Mouse (Mus musculus) macrophage (primary cell): ENCODE measurements around the gene Slc16a11. TPM values are rescaled to one million over a fixed set of nuclear protein-coding genes. Genes with fewer than 3 reads are reported as not detected.
"Not testable (repeated sequence)": the region's sequence is repeated elsewhere in the genome, so short reads cannot be mapped to it uniquely, and the experiment has no call there.

ENCODE experiments used
- H3K27ac ChIP-seq: fragments of 350-480 bp; formaldehyde crosslinking; 2 replicates; pipeline ENCODE4 v1.9.0; 2021
- H3K36me3 ChIP-seq: fragments of 350-480 bp; formaldehyde crosslinking; 2 replicates; pipeline ENCODE4 v1.9.0; 2021; ENCODE audit errors: inconsistent target
- H3K4me3 ChIP-seq: fragments of 350-480 bp; formaldehyde crosslinking; 2 replicates; pipeline ENCODE4 v1.9.0; 2021; ENCODE audit errors: inconsistent target
- H3K79me2 ChIP-seq: fragments of 350-480 bp; formaldehyde crosslinking; 2 replicates; pipeline ENCODE4 v1.9.0; 2021; ENCODE audit errors: inconsistent target
- WGBS: methylation state at CpG from one replicate; pipeline ENCODE4 v1.1.7; 2026; ENCODE audit warnings: inconsistent platforms; ENCODE audit not compliant: missing documents; 5-methylcytosine and 5-hydroxymethylcytosine counted together
- polyA plus RNA-seq: library from polyadenylated mRNA; stranded (reverse); fragments of 250-400 nt; gene quantifications from 3 replicates; pipeline ENCODE4 v1.2.4, GENCODE M21; 2018; ENCODE audit warnings: inconsistent platforms
- total RNA-seq, 78 experiments: library from RNA; depleted of rRNA; stranded (reverse); fragments of 250-400 nt; gene quantifications; 1 replicate in 9 of 78; 2 replicates in 24 of 78; 3 replicates in 43 of 78; 4 replicates in 2 of 78; pipeline ENCODE4 v1.2.4; 2018; ENCODE audit warnings: inconsistent platforms in 56 of 78

Gene Slc16a11
- total RNA-seq (2018; cell fraction: chromatin; rRNA removed): not detected
- under 1 TPM in 1 of 26 experiments, not detected in 25; 0.14 TPM for total RNA-seq (2018; cell fraction: cytosol; rRNA removed)
- total RNA-seq (2018; cell fraction: nucleus; rRNA removed): 1 to 10 TPM in 1 of 26 experiments, not detected in 25; 1.7 TPM
- polyA plus RNA-seq: not detected in 3 replicates

- 82% methylated on average over 6 of the region's 6 CpGs for WGBS
- H3K27ac ChIP-seq: no peak within 1 kb of the TSS
- H3K4me3 ChIP-seq: no peak within 1 kb of the TSS
- 0 out of 2 replicates have a peak, but pooled peaks cover 6% of the 10 kb centered on the region for H3K36me3 ChIP-seq
- no peaks in the 10 kb centered on the region for H3K79me2 ChIP-seq
Measured at GRCm38 (mm10) chr11:70212423-70212822, at the start of gene Slc16a11. TSS of gene Slc16a11 (plus strand) at chr11:70212752.

- peaks cover 10% of the 10 kb centered on the region; the same call in 1 of the 2 replicates for H3K36me3 ChIP-seq
- H3K4me3 ChIP-seq: peak overlapping the region; percentile 28
- WGBS: 40% methylated on average over 15 of the region's 16 CpGs
- H3K27ac ChIP-seq: peak overlapping the region; percentile 86
- H3K79me2 ChIP-seq: no peaks in the 10 kb centered on the region
Measured at GRCm38 (mm10) chr11:70165972-70166921, 46.3 kb upstream of the Slc16a11 start.

DNA sequence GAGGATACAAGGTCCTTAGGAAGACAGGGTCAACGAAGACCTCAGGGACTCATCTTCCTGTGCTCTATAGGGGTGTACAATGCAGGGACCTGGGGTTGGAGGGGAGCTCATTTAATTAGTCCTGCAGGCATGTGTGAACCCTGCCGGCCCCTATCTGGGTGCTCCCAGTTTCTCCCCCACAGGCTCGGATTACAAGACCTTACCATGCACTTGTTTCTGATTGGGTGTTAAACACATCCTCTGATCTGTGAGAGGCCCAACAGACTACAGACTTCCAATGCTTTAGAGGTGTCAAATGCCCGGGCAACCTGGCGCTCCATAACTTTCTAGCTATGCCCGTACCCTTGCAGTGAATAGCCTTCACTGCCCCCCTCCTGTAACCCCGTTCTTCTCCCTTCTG is 44.4 kb upstream of the Slc16a11 start:
- Histone ChIP-seq H3K27ac (no peak overlapping the region), H3K36me3 (peaks cover 10% of the 10 kb centered on the region; the same call in 1 of the 2 replicates), H3K4me3 (no peak overlapping the region), H3K79me2 (no peaks in the 10 kb centered on the region)
- 95% methylated on average over 7 of the region's 7 CpGs for WGBS

GRCm38 (mm10) chr11:70169471-70169870 is 43.1 kb upstream of the Slc16a11 start:
- H3K27ac ChIP-seq, H3K4me3 ChIP-seq, H3K36me3 ChIP-seq, H3K79me2 ChIP-seq: not testable (repeated sequence)
- WGBS: 62% methylated on average over 4 of the region's 7 CpGs

DNA sequence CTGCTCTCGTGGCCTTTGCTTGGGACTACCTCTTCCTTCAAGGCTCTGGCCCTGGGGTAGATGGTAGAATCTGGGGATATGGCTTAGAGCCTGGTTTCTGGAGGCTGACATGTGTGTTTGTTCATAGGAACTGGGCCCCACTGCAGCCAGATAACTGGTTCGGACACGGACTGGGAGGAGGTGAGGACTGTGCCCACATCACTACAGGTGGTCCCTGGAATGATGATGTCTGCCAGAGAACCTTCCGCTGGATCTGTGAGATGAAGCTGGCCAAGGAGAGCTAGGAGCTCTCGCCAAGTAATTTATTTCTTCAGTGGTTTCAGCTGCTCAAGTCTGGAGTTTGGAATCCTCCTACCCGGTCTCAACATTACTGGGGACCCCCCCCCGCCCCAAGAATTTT is 42.3 kb upstream of the Slc16a11 start:
- 91% methylated on average over 7 of the region's 7 CpGs for WGBS
- H3K36me3 ChIP-seq: peaks cover 10% of the 10 kb centered on the region; the same call in 1 of the 2 replicates
- no peak overlapping the region for H3K27ac ChIP-seq
- H3K79me2 ChIP-seq: no peaks in the 10 kb centered on the region
- no peak overlapping the region for H3K4me3 ChIP-seq

DNA sequence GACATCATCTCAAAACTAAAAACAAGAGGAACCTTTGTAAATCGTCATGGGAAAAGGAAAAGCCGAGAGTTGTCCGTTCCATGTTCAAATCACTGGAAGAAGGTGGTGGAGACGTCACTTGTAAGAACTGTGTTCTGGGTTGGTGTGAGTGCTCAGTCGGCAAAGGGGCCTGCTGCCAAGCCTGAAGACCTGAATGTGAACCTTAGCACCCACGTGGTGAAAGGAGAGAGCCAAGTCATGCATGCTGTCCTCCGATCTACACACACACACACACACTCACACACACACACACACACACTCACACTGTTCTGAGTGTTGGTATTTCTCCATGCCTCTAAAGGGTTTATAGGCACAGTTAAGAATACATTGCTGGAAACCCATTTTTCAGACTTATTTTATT is 41.4 kb upstream of the Slc16a11 start:
- H3K36me3 ChIP-seq: peaks cover 10% of the 10 kb centered on the region; the same call in 1 of the 2 replicates
- 83% methylated on average over 7 of the region's 7 CpGs for WGBS
- no peaks in the 10 kb centered on the region for H3K79me2 ChIP-seq
- H3K4me3 ChIP-seq: no peak overlapping the region
- no peak overlapping the region for H3K27ac ChIP-seq

GRCm38 (mm10) chr11:70171847-70172246 is 40.7 kb upstream of the Slc16a11 start:
- H3K27ac ChIP-seq: no peak overlapping the region
- H3K79me2 ChIP-seq: no peaks in the 10 kb centered on the region
- H3K4me3 ChIP-seq: no peak overlapping the region
- WGBS: 83% methylated on average over 3 of the region's 3 CpGs
- H3K36me3 ChIP-seq: peaks cover 10% of the 10 kb centered on the region; the same call in 1 of the 2 replicates

- Histone ChIP-seq H3K36me3 (peaks cover 10% of the 10 kb centered on the region; the same call in 1 of the 2 replicates), H3K79me2 (no peaks in the 10 kb centered on the region), H3K4me3 (no peak overlapping the region), H3K27ac (no peak overlapping the region)
- WGBS: 61% methylated on average over 5 of the region's 5 CpGs
Measured at GRCm38 (mm10) chr11:70172298-70172697, 40.3 kb upstream of the Slc16a11 start.

- peaks cover 10% of the 10 kb centered on the region; the same call in 1 of the 2 replicates for H3K36me3 ChIP-seq
- H3K4me3 ChIP-seq: no peak overlapping the region
- H3K79me2 ChIP-seq: no peaks in the 10 kb centered on the region
- WGBS: 88% methylated on average over 4 of the region's 4 CpGs
- H3K27ac ChIP-seq: no peak overlapping the region
Measured at GRCm38 (mm10) chr11:70174491-70174890, 38.1 kb upstream of the Slc16a11 start.

- Histone ChIP-seq H3K36me3 (no peaks in the 10 kb centered on the region), H3K27ac (no peak overlapping the region), H3K4me3 (no peak overlapping the region), H3K79me2 (no peaks in the 10 kb centered on the region)
- 84% methylated on average over 8 of the region's 8 CpGs for WGBS
Measured at GRCm38 (mm10) chr11:70177647-70178046, 34.9 kb upstream of the Slc16a11 start.

DNA sequence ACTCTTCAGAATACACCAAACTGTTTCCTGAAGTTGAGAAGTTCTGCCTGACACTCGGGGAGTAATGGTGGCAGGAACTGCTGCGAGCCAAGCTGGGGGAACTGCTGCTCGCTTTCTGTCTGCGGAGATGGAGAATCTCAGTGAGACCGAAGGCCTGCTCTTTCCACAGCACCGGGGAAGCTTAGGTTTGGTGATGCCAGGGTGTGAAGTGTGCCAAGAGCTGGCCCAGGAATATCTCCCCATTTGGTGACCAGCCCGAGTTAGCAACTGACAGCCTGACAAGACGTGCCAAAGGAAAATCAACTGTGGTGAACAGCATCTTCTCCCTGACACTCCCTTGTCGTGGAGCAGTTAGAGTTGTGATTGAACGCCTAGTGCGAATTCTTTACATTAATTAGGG is 34.2 kb upstream of the Slc16a11 start:
- Histone ChIP-seq H3K79me2 (no peaks in the 10 kb centered on the region), H3K27ac (no peak overlapping the region), H3K4me3 (no peak overlapping the region), H3K36me3 (no peaks in the 10 kb centered on the region)
- WGBS: 93% methylated on average over 11 of the region's 11 CpGs

DNA sequence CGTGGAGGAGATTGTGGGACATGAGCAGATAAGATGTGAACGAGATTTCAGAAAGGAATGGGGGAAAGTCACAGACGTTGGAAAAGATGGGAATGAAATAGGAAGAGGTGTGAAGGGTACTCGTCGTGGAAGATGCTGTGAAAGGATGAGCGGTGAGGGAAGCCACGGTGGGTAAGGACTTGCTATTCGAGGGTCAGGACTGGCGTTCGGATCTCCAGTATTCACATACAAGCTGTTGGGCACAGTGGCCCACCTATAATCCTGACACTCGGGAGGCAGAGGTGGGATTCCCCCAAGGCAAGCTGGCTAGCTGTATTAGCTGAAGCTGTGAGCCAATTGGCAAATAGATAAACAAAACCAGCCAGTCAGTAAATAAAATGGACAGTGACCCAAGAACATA is 33.8 kb upstream of the Slc16a11 start:
- Histone ChIP-seq H3K27ac (no peak overlapping the region), H3K36me3 (no peaks in the 10 kb centered on the region), H3K4me3 (no peak overlapping the region), H3K79me2 (no peaks in the 10 kb centered on the region)
- 86% methylated on average over 11 of the region's 11 CpGs for WGBS

- H3K4me3 ChIP-seq: no peak overlapping the region
- H3K36me3 ChIP-seq: no peaks in the 10 kb centered on the region
- WGBS: 32% methylated on average over 13 of the region's 14 CpGs
- H3K27ac ChIP-seq: no peak overlapping the region
- no peaks in the 10 kb centered on the region for H3K79me2 ChIP-seq
Measured at GRCm38 (mm10) chr11:70179401-70179800, 33.2 kb upstream of the Slc16a11 start.

GRCm38 (mm10) chr11:70180496-70180895 is 32.1 kb upstream of the Slc16a11 start:
- Histone ChIP-seq H3K36me3 (no peaks in the 10 kb centered on the region), H3K4me3 (no peak overlapping the region), H3K27ac (no peak overlapping the region), H3K79me2 (no peaks in the 10 kb centered on the region)
- 96% methylated on average over 4 of the region's 4 CpGs for WGBS

DNA sequence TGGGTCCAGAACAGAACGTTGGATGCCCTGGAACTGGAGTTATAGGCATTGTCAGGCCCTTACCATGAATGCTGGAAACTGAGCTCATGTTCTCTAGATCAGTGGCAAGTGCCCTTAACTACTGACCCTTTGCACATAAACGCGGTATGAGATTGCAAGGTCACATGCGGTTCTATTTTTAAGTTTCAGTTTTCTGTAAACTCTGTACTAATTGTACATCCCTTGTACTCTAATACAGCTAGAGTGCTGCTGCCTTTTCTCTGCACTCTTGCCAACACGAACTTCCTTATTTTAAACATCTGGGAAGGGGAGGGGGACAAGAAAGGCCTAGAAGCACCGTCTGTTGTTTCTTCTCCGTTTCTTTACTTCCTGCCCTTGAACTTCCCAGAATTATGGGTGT is 27.4 kb upstream of the Slc16a11 start:
- H3K79me2 ChIP-seq: no peaks in the 10 kb centered on the region
- WGBS: 8% methylated on average over 7 of the region's 7 CpGs
- no peak overlapping the region for H3K4me3 ChIP-seq
- no peaks in the 10 kb centered on the region for H3K36me3 ChIP-seq
- H3K27ac ChIP-seq: peak overlapping the region; percentile 76
